Mouse (Mus musculus) embryonic facial prominence, embryonic 13.5 days (tissue): ENCODE measurements around the gene Cacna1d. TPM values are rescaled to one million over a fixed set of nuclear protein-coding genes. Genes with fewer than 3 reads are reported as not detected.

Source experiments
- ATAC-seq: fragments of 200-750 bp; cut with Nextera tagmentation; 2 replicates; pipeline ENCODE4 v1.8.0; 2017; ENCODE audit warnings: low read depth; ENCODE audit not compliant: insufficient number of reproducible peaks, insufficient read depth, low FRiP score, low TSS enrichment
- H3K27ac ChIP-seq: fragments of 300-500 bp; sonication (generic); 2 replicates; pipeline ENCODE4 v1.5.1; 2015; ENCODE audit warnings: moderate library complexity, mild to moderate bottlenecking, inconsistent platforms
- H3K27me3 ChIP-seq: fragments of 300-500 bp; sonication (generic); 2 replicates; pipeline ENCODE4 v1.6.1; 2015; ENCODE audit warnings: mild to moderate bottlenecking, inconsistent platforms
- H3K36me3 ChIP-seq: fragments of 300-500 bp; sonication (generic); 2 replicates; pipeline ENCODE4 v1.6.1; 2015; ENCODE audit warnings: mild to moderate bottlenecking, inconsistent platforms
- H3K4me1 ChIP-seq: fragments of 300-500 bp; sonication (generic); 2 replicates; pipeline ENCODE4 v1.6.1; 2015; ENCODE audit warnings: inconsistent platforms
- H3K4me2 ChIP-seq: fragments of 300-500 bp; sonication (generic); 2 replicates; pipeline ENCODE4 v1.6.1; 2015; ENCODE audit warnings: moderate library complexity, mild to moderate bottlenecking, inconsistent platforms
- H3K4me3 ChIP-seq: fragments of 300-500 bp; sonication (generic); 2 replicates; pipeline ENCODE4 v1.5.1; 2015; ENCODE audit warnings: mild to moderate bottlenecking, inconsistent platforms
- H3K9ac ChIP-seq: fragments of 300-500 bp; sonication (generic); 2 replicates; pipeline ENCODE4 v1.6.1; 2015; ENCODE audit warnings: mild to moderate bottlenecking, inconsistent platforms
- H3K9me3 ChIP-seq: fragments of 300-500 bp; sonication (generic); 2 replicates; pipeline ENCODE4 v1.6.1; 2016; ENCODE audit warnings: inconsistent platforms
- WGBS: fragments of 180-500 bp; shearing (Covaris S2); methylation state at CpG from one replicate; pipeline ENCODE4 v1.1.7; 2015; ENCODE audit warnings: mixed read lengths; 5-methylcytosine and 5-hydroxymethylcytosine counted together
- polyA plus RNA-seq: library from polyadenylated mRNA; unstranded; fragments of >200 nt; fragmentation: Nextera tagmentation; extraction: Ambion mirVana; gene quantifications from 2 replicates; pipeline ENCODE4 v1.2.1, GENCODE M21; 2015

Cacna1d gene
- polyA plus RNA-seq, 1 experiment from 2014 or later = 6.6 TPM

DNA sequence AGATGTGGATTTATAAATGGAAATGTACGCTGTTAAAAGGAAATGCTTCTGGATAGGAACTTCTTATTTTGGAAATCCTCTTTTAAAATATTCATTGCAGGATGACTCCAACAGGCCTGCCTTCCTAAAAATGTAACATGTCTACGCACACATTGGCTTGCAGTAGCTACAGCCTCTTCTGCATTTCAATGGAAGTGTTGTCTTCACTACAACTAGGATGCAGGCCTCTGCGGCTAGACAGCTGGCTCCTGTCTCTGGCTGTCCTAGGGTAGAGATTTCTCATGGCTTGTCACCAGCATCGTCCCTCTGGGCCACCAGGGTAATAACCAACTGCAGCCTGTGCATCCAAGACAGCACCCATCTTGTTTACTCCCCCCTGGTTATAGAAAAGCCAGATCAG, 293.1 kb downstream of the Cacna1d start:
- H3K4me2 ChIP-seq = no peak overlapping the region
- 86% methylated on average over 4 of the region's 4 CpGs for WGBS
- no peaks in the 10 kb centered on the region for H3K36me3 ChIP-seq
- no peaks in the 10 kb centered on the region for H3K27me3 ChIP-seq
- H3K4me3 ChIP-seq = no peak overlapping the region
- no peak overlapping the region for H3K9ac ChIP-seq
- no peak for ATAC-seq
- no peak overlapping the region for H3K27ac ChIP-seq
- no peaks in the 10 kb centered on the region for H3K9me3 ChIP-seq
- 0 out of 2 replicates have a peak, but pooled peaks cover 3% of the 10 kb centered on the region for H3K4me1 ChIP-seq

DNA sequence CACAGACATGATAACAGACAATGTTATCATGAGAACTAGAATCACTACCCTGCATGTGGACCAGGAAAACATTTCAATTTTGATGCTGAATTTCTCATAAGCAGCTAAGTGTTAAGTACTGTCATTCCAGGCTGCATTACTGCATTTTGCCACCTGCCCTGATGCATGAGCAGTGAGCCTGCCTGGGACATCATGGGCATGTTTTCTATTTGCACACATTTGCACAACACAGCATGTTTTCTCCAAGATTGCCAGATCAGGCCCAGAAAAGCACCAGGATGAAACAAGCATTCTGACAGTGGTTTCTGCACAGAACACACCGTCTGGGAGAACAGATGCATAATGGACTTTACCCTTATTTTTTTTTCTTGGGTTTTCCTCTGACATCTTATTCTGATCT, 294.3 kb downstream of the Cacna1d start:
- Histone ChIP-seq H3K4me3 (no peak overlapping the region), H3K27me3 (no peaks in the 10 kb centered on the region), H3K4me2 (no peak overlapping the region), H3K9me3 (no peaks in the 10 kb centered on the region), H3K4me1 (0 out of 2 replicates have a peak, but pooled peaks cover 3% of the 10 kb centered on the region), H3K9ac (no peak overlapping the region), H3K27ac (no peak overlapping the region), H3K36me3 (no peaks in the 10 kb centered on the region)
- WGBS = 46% methylated on average over 1 of the region's 1 CpGs
- no peak for ATAC-seq

DNA sequence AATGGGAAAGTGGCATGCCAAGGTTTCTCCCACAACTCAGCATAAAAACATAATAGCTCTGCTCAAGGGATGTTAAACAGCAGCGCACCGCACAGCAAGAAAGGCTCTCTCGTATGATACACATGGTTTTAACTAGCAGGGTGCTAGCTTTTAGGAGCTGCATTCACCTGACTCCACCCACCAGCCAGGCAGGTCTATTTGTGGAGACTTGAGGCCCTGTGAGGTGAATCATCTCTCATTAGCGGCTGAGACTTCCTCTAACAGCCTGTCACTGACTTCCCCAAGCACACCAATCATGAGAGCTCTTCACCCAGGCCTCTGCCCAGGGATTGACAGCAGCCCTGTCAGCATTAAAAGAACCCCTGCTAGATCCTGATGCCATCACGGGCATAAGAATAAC, 295.0 kb downstream of the Cacna1d start:
- no peaks in the 10 kb centered on the region for H3K36me3 ChIP-seq
- no peaks in the 10 kb centered on the region for H3K27me3 ChIP-seq
- 33% methylated on average over 5 of the region's 5 CpGs for WGBS
- no peak overlapping the region for H3K4me2 ChIP-seq
- no peak for ATAC-seq
- no peak overlapping the region for H3K9ac ChIP-seq
- no peaks in the 10 kb centered on the region for H3K9me3 ChIP-seq
- no peak overlapping the region for H3K4me3 ChIP-seq
- H3K27ac ChIP-seq = no peak overlapping the region
- 0 out of 2 replicates have a peak, but pooled peaks cover 3% of the 10 kb centered on the region for H3K4me1 ChIP-seq

DNA sequence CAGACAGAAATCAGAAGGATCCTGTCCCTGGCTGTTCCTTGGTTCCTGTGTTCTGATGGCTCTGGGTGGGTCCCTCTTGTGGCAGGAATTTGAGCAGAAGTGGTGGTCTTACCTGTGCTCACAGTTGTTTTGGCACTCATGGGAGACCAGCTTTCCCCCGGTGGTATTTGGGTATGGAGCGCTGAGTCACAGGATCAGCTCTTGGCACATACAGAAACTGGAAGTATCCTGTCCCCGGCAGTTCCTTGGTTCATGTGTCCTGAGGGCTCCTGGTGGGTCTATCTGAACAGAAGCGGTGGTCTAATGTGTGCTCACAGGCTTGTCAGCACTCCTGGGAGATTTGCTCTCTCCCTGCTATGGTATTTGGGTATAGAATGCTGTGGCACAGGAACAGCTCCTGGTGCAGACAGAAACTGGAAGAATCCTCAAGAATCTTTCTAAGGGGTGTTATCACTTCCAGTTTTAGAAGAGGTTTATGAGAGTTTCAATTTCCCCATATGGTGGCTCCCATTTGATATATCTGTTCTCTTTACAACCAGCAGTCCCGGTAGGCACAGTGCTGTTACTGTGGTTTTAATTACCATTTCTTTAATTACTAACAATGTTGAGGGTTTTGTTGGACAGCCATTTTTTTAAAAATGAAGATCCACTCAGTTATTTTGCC, 300.8 kb downstream of the Cacna1d start:
- Histone ChIP-seq H3K9ac (no peak overlapping the region), H3K9me3 (no peaks in the 10 kb centered on the region), H3K4me3 (no peak overlapping the region), H3K4me2 (no peak overlapping the region), H3K27ac (no peak overlapping the region), H3K4me1 (no peaks in the 10 kb centered on the region), H3K27me3 (no peaks in the 10 kb centered on the region), H3K36me3 (0 out of 2 replicates have a peak, but pooled peaks cover 3% of the 10 kb centered on the region)
- 86% methylated on average over 5 of the region's 5 CpGs for WGBS
- ATAC-seq = no peak

DNA sequence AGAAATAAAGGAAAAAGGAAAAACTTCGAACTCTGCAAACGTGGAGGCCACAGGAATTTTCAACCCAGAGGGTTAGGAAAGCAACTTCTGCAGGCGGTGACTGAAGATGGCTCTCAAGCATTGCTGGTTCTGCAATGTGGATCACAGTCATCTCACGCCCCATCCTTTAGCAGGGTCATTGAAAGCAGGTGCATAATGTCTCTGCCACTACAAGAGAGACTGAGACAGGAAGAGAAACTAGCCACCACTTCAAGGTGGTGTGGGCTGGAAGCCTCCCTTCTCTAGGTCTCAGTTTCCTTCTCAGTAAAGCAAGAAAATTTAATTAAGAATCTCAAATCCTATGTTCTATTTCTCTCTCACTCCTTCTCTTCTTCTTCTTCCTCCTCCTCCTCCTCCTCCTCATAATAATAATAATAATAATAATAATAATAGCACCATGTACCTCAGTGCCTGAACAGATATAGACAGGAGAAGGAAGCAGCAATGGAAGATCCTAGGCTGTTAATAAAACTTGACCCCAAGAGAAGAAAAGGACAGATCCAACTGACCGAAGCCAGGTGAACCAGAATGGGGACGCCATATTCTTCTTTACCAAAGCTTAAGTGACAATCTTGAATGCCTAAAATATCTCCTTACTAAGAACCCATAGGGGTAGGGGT, 305.5 kb downstream of the Cacna1d start:
- H3K4me3 ChIP-seq = no peak overlapping the region
- ATAC-seq = no peak
- H3K4me1 ChIP-seq = peaks cover 23% of the 10 kb centered on the region
- no peak overlapping the region for H3K4me2 ChIP-seq
- H3K27me3 ChIP-seq = peaks cover 11% of the 10 kb centered on the region; the same call in 1 of the 2 replicates
- 85% methylated on average over 6 of the region's 6 CpGs for WGBS
- H3K36me3 ChIP-seq = 0 out of 2 replicates have a peak, but pooled peaks cover 3% of the 10 kb centered on the region
- no peaks in the 10 kb centered on the region for H3K9me3 ChIP-seq
- no peak overlapping the region for H3K9ac ChIP-seq
- H3K27ac ChIP-seq = no peak overlapping the region

DNA sequence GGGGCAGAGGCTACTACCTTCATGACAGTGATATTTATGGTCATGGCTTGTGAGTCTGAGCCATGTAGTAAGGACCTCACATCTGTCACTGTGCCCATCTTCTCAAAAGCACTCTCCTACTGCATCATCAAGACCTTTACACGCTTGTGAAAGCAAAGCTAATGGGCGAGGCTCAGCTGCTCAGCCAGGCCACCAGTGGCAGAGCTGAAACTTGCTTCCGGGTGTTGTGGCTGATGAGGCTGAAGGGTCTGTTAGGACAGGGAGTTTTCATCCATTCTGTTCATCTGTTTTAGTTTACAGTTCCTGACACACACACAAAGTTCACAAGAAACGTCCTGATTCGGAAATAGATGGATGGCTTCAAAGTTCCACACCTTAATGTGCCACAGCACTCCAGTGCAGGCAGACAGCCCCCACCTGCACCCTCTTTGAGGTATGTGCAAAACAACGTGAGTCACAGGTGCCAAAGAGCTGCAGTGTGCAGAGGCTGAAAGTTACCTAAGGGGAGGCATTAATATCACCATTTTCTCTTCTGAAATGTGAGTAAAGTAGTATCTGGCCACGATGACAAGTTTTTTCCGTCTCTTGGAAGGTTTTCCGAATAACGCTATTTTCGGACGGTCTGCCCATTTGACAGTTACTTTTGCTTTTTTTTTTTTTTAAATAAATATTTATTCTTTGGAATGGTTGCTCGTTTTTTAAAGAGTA, 306.7 kb downstream of the Cacna1d start:
- H3K9me3 ChIP-seq = no peaks in the 10 kb centered on the region
- H3K27ac ChIP-seq = no peak overlapping the region
- no peak for ATAC-seq
- peaks cover 22% of the 10 kb centered on the region; the same call in 1 of the 2 replicates for H3K27me3 ChIP-seq
- no peak overlapping the region for H3K4me3 ChIP-seq
- no peak overlapping the region for H3K4me2 ChIP-seq
- peaks cover 29% of the 10 kb centered on the region for H3K4me1 ChIP-seq
- no peak overlapping the region for H3K9ac ChIP-seq
- no peaks in the 10 kb centered on the region for H3K36me3 ChIP-seq
- 74% methylated on average over 13 of the region's 13 CpGs for WGBS

DNA sequence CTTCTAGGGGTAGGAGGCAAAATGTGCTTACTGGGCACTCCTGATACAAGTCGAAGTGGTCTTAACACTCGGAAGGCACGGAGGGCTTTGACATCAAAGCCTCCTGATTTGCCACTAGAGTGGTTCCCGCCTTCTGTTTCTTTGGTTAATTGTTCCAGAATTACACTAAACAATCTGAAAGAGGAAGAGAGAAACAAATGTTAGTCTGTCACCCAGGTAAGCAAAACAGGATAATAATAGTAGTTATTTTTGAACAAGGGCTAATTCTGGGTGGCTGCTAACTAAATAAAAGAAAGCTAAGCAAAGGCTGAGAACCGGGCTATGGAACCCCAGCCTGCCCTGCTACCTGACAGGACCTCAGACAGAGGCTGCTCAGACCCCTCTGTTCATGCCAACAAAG, 307.2 kb downstream of the Cacna1d start:
- no peak overlapping the region; the same call in 1 of the 2 replicates for H3K9ac ChIP-seq
- peaks cover 25% of the 10 kb centered on the region; the same call in 1 of the 2 replicates for H3K27me3 ChIP-seq
- H3K4me3 ChIP-seq = no peak overlapping the region
- H3K27ac ChIP-seq = 0 out of 2 replicates have a peak overlapping the region, but pooled peaks have one; percentile 76
- no peak overlapping the region for H3K4me2 ChIP-seq
- H3K36me3 ChIP-seq = no peaks in the 10 kb centered on the region
- H3K4me1 ChIP-seq = peaks cover 29% of the 10 kb centered on the region
- no peak for ATAC-seq
- no peaks in the 10 kb centered on the region for H3K9me3 ChIP-seq
- WGBS = 79% methylated on average over 5 of the region's 5 CpGs

DNA sequence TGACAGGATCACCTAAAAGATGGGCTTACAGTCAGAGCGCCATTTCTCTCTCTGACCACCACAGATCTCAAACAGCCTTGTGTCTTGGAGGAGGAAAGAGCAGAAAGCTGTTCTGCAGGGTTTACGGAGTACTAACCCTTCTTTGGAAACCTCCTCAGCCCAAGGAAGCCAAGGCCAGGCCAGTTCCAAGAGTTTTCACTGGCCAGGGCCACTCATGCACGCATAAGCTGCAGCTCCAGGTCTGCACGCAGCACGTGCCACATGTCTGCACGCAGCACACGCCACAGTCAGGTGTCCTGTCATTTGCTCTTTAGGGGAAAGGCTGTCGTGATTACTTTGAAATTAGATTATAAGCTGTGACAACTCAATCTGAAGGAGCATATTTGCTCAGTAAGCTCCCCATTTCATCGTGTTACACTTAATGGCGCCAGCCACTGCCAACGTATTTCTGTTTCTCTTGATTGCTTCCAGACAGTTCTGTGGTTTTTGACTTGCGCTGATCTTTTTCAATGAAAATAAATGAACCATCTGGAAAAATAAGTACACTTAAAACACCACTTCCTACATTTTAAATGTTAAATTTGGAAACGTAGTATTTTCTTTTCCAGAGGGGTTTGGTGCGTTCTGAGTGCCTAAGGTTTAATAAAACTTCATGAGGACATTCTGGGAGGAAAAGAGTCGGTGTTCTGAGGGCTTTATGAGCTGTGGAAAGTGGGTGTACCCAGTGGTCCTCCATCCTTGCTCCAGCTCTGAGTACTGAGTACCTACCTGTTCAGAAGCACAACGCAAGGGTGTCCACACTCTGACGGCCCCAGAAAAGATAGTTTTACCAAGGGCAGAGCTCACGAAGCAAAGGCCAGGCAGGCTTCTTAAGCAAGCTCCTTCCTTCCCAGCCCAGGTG, 308.4 kb downstream of the Cacna1d start:
- no peak overlapping the region for H3K4me3 ChIP-seq
- peaks cover 25% of the 10 kb centered on the region; the same call in 1 of the 2 replicates for H3K27me3 ChIP-seq
- H3K4me1 ChIP-seq = peaks cover 36% of the 10 kb centered on the region
- no peaks in the 10 kb centered on the region for H3K36me3 ChIP-seq
- H3K9me3 ChIP-seq = no peaks in the 10 kb centered on the region
- no peak overlapping the region; the same call in 1 of the 2 replicates for H3K9ac ChIP-seq
- peak overlapping the region; percentile 40 for H3K4me2 ChIP-seq
- H3K27ac ChIP-seq = peak overlapping the region; percentile 76
- 0 out of 2 replicates have a peak, but pooled peaks have one; percentile 20 for ATAC-seq
- WGBS = 34% methylated on average over 18 of the region's 18 CpGs

DNA sequence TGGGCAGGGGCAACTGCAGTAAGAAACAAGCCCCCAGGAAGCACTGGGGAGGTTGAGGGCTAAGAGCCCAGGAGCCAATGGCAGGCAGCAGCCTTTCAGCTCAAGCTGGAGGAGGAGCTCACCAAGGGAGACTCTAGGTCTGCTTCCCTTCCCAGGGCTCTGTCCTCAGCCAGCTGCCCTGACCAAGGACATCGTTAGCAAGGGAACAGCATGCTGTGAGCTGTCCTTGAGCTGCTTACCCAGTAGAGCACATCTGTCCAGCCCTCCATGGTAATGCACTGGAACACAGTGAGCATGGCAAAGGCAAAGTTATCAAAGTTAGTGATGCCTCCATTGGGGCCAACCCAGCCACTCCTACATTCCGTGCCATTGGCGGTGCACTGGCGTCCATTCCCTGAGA, 312.9 kb downstream of the Cacna1d start:
- Histone ChIP-seq H3K9me3 (no peaks in the 10 kb centered on the region), H3K4me1 (peaks cover 27% of the 10 kb centered on the region), H3K27me3 (peaks cover 18% of the 10 kb centered on the region), H3K4me3 (no peak overlapping the region), H3K36me3 (no peaks in the 10 kb centered on the region), H3K4me2 (no peak overlapping the region), H3K27ac (no peak overlapping the region), H3K9ac (no peak overlapping the region)
- ATAC-seq = no peak
- WGBS = 77% methylated on average over 4 of the region's 4 CpGs

DNA sequence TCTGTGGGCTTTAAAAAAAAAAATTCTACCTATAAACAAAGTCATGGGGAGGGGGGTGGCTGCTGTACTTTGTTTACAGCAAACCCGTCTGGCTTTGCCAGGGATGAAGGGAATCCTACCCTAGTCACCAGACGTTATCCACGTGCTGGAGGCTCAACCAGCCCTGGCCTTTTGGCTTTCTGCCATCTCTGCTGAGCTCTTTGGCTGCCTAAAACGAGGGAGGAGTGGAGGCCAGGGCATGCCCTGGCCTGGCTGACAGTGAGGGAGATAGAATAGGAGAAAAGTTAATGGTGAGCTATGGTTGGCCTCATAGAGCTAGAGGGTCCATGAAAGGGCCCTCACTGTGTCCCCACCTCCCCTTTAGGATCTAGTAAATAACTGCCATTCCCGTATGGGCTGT, 313.4 kb downstream of the Cacna1d start:
- Histone ChIP-seq H3K27me3 (peaks cover 18% of the 10 kb centered on the region), H3K36me3 (no peaks in the 10 kb centered on the region), H3K4me2 (no peak overlapping the region), H3K9me3 (no peaks in the 10 kb centered on the region), H3K4me3 (no peak overlapping the region), H3K9ac (no peak overlapping the region), H3K4me1 (peaks cover 25% of the 10 kb centered on the region), H3K27ac (no peak overlapping the region)
- 25% methylated on average over 5 of the region's 5 CpGs for WGBS
- ATAC-seq = no peak

DNA sequence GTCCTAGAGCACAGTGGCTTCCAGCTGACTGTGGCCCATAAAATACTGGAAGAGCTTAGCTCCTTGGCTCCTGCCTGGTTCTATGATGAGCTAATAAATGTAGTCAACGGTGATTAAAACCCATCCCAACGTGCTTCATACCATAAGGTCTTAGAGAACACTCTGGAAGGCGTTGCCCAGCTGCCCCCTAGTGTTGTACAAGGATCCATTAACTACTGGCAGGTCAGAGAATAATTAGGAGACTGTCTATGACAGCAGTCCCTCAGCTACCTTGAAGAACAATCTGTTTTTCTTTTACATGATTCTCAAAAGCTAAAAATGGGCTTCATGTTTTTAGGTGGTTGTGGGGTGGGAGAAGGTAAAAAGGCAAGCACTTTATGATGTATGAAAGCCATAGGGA, 315.9 kb downstream of the Cacna1d start:
- Histone ChIP-seq H3K4me1 (peaks cover 16% of the 10 kb centered on the region), H3K4me2 (no peak overlapping the region), H3K36me3 (no peaks in the 10 kb centered on the region), H3K9ac (no peak overlapping the region), H3K9me3 (no peaks in the 10 kb centered on the region), H3K27me3 (peaks cover 10% of the 10 kb centered on the region; the same call in 1 of the 2 replicates), H3K4me3 (no peak overlapping the region), H3K27ac (no peak overlapping the region)
- 63% methylated on average over 3 of the region's 3 CpGs for WGBS
- ATAC-seq = no peak
